Mouse (Mus musculus): ENCODE data around the gene Gabarap.
"Not testable (repeated sequence)": the region's sequence is repeated elsewhere in the genome, so short reads cannot be mapped to it uniquely, and the experiment has no call there.

The Gabarap gene

DNA sequence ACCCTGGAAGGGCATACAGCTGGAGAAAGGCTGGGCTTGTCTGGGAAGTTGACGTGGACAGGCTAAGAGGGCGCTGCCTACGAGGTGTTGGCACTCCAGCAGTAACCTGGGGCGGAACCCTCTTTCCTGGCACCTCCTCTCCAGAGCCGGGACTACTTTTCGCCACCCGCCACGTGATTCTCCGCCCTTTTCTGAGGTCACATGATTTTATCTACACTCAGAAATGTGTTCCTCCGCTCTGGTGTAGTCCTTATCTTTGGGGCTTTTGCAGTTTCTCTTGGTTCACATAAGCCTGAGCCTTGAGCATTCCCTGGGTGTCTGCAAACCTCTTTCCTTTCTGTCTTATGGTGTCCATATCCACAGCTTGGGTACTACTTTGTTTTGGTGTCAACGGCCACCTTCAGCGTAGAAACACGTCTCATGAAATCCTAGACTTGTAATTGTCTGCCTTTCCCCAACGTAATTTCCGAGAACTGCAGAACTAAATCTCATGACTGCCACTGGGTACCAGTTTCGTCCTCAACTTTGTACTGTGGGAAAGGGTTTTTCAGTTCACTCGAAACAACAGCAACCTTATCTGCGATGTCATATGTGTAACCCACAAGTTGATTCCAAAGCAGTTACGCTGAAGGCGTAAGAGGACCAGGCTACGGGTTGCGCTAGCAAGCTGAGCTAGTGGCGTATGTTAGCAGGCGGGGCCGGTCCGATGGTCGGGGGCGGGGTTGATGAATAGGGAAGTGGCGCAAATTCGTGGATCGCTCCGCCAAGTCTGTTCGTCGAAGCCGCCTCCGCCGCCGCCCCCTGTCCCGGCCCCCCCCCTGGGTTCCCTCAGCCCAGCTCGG, at the start of gene Gabarap:
Gabarap (plus strand) TSS at position 294 of the 842 bp plus-strand sequence.
- peak; percentile 93 to 94 for DNase-seq (ENCODE audit: low spot score in 2 of 2)

DNA sequence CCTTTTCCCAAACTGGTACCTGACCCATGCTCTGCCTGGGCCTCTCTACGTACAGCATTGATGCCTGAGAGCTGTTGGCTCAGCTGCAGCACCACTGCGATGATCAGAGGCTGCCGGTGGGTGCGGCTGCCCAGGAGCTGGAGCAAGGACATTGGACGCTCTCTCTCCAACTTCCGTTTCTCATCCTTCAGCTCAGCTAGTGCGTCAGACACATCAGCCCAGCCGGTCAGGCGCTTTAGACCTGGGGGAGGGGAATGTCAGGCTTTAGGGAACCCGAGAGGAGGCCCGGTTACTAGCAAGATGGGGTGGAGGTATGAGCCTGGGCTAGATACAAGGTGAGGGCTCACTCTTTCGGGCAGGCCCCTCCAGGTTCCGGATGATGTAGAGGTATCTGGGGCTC, 45.7 kb upstream of the Gabarap start:
- DNase-seq (ENCODE audit: low spot score in 2 of 2), result no peak

DNA sequence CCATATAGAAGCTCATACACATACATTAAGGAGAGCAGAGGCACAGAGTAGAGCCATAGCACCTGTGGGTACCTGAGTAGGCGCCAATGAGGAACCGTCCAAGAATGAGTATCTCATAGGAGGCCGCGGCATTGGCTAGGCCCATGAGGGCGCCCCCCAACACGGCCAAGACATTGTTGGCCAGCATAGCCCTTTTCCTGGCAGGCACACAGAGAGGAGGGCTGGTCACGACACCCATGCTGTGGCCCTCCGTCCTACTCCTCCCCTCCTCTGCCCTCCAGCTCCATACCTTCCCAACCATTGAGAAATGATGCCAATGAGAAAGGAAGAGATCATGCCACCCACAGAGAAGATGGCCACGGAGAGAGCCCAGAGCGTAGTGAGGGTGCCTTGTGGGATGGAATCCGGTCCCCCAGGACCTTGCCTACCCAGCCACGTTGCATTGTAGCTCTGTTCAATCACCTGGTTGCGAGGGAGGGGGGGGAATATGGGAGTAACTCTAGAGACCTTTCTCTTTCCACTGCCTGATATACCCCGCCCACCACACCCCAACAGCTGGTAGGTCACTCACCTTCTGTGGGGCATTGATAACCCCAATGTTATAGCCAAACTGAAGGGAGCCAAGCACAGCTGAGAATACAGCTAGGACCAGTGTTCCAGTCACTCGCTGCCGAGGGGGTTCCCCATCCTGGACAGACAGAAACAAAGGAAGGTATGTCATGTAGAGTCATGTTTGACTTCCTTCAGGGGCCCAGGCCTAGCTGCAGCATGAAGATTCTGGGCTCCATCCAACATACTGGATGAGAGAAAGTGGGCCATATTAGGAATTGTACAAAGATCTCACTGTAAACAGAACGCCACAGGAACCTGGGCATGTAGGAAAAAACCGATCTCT, 44.7 kb upstream of the Gabarap start:
- DNase-seq (ENCODE audit: low spot score in 2 of 2), result no peak

DNA sequence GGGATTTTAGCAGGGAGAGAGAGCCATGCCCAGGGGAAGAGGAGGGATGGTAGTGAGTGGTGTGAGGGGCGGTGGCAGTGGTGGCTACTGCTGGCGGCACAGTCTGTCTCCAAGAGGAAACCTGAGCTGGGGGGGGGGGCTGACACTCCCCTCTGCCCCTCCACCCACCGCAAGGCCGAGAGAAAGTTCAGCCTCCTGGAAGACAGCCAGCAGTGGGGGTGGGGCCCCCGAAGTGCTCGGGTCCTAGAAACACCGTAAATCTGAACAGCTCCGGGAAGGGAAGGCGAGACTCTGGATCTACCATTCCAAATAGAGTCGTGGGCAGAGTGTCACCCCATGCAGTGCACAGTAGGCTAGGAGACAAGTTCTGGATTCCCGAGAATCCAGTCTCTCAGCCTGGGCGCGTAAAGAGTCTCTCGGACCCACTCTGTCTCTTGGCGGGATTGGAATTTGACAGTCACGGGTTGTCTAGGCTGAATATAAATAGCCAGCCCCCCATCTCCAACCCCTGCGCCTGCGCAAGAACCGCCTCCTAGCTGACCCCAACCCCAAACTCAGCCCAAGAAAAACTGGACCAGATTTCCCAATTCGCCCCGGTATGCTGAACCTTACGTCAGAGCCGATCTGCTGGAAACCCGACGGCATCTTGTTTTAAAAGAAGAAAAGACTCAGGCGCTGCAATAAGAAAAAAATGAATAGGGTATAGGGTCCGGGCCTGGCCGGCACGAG, 43.4 kb upstream of the Gabarap start:
- DNase-seq (ENCODE audit: low spot score in 2 of 2), result no peak

DNA sequence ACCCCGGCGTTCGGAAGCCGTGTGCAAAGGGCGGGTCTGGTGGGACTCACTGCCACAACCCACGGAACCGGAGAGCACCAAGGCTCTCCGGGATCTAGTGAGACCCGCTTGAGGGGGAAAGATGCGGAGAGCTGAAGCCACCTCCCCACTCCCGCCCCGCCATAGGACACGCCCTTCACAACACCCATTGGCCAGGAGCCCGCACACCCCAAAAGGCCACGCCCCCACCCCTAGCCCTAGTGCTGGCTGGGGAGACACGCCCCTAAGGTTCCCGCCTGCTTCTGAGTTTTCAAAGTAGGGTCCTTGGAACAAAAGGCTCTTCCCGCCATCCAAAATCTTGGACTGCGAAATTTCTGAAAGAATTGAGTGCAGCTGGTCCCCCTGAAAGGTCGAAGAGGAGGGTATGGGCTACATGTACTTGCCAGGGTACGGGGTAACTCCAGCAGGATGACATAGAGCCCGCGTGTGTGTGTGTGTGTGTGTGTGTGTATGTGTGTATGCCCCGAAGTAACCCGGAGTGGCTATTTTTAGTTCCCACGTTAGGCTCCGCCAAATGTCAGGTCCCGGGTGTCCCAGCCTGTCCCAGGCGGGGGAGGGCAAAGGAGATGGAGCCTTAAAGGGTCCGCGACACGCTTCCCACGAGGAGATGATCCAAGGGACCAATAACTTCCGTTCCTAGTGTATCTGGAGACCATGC, 42.7 kb upstream of the Gabarap start, which contains the start of gene Slc2a4:
Slc2a4 (minus strand) TSS at position 123 of the 697 bp plus-strand sequence.
- DNase-seq (ENCODE audit: low spot score in 2 of 2), result peak; percentile 56 to 63

DNA sequence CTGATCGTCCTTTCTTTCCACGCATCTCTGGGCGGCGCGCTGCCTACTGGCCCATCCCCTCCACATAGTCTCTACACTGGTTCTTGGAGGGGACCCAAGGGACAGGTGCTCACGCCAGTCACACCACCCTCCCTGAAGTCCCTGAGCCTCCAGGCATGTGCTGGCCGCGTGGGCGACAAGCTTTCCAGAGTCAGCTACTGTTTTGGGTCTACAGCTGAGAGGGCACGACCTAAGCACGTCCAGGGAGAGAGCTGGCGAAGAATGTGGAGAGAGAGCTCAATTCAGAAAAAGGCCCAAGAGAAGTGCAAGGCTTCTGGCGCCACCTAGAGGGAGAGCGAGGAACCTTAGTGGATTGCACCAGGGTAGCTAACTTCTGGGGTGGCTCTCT, 42.2 kb upstream of the Gabarap start:
- peak; percentile 50 to 66 for DNase-seq (ENCODE audit: low spot score in 2 of 2)

DNA sequence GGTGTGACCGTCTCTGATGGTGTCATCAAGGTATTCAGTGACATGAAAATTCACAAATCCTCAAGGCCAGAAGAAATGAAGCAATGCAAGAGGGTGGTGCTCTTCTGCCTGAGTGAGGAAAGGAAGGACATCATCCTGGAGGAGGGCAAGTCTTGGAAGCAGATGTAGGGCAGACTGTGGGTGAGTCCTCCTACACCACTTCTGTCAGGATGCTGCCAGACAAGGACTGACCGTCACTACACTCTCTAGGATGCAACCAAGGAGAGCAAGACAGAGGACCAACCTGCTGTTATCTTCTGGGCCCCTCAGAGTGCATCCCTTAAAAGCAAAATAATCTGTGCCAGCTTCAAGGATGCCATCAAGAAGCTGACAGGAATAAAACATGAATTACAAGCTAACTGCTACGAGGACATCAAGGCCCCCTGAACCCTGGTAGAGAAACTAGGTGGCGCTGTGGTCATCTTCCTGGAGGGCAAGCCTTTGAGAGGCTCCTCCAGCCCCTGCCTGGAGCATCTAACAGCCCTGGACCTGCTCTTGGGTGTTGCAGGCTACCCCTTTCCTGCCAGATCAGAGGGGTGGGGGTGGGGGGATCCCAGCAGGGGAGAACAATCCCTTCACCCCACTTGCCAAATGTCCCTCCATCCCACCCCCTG, 40.0 kb upstream of the Gabarap start:
- DNase-seq (ENCODE audit: low spot score in 2 of 2), result no peak

DNA sequence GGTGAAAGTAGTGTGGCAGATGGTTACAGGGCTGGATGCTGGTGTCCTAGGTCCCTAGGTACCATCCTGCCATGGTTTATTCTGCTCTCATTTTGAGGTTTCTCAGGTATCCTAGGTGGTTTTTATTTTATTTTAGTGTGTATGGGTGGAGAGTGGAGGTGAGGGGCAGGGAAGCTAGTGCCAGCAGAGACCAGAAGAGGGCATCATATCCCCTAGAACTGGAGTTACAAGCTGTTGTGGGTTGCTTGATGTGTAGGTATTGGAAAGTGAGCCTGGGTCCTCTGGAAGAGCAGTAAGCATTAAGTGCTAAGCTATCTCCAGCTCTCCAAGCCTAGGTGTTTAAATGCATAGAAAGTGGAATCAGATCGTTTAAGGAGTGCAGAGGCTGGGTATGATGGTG, 38.7 kb upstream of the Gabarap start:
- DNase-seq (ENCODE audit: low spot score in 2 of 2), result no peak

DNA sequence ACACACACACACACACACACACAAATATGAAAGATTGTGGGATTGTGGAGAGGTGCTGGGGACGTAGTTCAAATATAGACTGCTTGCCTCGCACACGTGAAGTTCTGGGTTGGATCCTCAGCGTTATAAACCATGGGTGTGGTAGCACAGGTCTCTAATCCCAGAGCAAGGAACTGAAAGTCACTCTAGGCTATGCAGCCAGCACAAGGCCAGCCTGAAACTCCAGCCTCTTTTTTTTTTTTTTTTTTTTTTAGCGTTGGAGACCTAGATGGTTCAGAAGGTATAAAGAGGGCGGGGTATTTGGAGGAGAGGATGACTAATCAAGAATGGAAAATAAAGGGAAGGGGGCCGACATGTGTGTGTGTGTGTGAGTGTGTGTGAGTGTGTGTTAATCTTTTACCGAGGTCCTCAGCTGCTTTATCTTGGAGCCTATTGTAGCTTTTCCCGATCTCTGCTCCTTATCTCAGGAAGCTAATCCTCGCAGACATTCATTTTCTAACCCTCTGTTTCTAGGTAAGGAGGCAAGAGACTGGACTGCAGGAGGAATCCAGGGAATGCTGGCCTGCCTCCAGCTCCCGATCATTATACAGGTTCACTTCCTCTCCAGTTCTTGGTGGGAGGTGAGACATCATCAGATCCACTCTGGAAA, 37.6 kb upstream of the Gabarap start:
- DNase-seq (ENCODE audit: low spot score in 2 of 2), result no peak

DNA sequence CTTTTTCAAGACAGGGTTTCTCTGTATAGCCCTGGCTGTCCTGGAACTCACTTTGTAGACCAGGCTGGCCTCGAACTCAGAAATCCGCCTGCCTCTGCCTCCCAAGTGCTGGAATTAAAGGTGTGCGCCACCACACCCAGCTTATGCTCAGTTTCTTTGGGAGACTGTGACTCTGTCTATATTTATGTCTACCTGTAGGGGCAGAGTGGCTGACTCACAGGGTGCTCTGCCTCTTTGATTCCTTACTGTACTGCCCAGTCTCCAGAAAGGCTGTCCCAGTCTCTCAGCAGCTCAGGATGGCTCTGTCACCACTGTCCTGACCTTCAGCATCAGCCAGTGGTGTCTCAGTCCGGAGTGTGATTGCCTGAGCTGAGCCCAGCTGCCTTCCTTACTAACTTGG, 35.3 kb upstream of the Gabarap start:
- not testable (repeated sequence) for DNase-seq (ENCODE audit: low spot score in 2 of 2)

DNA sequence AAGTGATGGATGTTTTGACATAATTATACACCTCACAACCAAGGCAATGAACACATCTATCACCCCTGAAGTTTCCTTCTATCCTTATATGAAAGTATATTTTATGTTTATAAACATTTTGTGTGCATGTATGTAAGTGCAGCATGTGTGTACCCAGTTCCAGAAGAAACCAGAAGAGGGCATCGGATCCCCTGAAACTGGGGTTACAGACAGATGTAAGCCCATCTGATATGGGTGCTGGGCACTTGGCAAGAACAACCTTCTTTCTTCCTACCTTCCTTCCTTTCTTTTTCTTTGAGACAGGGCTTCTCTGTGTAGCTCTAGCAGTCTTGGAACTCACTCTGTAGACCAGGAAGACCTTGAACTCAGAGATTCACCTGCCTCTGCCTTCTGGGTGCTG, 34.7 kb upstream of the Gabarap start:
- no peak for DNase-seq (ENCODE audit: low spot score in 2 of 2)

DNA sequence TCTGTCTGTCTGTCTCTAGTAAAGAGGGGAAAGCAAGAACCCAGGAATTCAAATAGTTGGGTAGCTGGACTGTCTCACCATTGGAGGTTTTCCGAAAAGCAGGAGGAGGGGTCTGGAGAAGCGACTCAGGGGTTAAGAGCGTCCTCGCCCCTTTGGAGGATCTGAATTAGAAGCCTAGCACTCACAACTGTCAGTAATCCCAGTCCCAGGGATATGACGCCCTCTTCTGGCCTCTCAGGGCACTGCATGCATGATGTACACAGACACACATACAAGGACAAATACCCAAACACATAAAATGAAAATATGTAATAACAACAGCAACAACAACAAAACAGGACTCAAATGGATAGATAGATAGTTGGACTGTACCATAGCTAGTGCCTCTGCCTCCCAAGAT, 30.3 kb upstream of the Gabarap start:
- no peak for DNase-seq (ENCODE audit: low spot score in 2 of 2)

DNA sequence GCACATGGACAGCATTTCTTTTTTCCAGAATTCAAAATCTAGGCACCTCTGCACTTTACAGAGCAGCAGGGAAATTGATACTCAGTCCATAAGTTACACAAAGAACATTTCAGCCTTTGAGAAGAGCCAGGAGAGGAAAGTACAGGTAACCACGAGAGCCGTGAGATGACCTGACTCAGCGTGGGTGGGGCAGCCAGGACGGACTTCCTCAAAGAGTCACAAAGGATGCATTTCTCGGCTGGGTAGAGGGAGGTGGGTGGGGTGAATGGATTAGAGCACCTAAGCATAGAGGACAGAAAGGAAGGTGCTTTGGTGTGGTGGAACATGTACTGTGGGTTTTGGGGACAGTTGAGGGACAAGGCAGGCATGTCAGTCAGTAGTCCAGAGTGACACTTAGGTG, 29.1 kb upstream of the Gabarap start:
- no peak for DNase-seq (ENCODE audit: low spot score in 2 of 2)

DNA sequence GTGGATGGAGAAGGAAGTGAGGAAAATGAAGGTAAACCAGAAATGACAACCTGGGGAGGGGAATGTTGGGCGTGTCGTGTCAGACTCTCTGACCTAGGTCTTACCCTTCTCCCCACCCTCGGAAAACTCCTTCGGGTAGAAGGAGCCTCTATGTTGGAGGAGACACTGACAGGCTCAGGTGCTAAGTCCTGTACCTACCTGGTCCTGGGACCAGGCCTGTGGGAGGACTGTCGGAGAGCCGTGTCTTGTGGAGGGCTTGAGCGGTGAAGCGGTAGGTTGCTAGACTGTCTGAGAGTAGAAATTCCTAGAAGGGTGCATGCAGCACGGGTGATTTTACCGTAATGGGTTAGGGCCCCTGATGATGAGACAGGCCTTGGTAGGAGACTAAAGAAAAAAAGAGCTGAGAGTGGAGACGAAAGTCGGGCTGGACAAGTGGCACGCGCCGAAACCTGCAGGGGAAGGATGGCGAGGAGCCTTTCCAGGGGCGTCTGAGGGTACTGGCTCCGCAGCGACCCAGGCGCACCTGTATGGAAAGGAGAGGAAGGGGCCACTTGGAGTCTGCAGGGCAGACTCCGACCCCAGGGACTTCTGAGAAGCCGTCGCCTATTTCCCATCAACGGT, 26.2 kb upstream of the Gabarap start, which contains the start of gene Cldn7:
Cldn7 (plus strand) TSS at position 130 of the 621 bp plus-strand sequence.
- DNase-seq (ENCODE audit: low spot score in 2 of 2), result no peak

DNA sequence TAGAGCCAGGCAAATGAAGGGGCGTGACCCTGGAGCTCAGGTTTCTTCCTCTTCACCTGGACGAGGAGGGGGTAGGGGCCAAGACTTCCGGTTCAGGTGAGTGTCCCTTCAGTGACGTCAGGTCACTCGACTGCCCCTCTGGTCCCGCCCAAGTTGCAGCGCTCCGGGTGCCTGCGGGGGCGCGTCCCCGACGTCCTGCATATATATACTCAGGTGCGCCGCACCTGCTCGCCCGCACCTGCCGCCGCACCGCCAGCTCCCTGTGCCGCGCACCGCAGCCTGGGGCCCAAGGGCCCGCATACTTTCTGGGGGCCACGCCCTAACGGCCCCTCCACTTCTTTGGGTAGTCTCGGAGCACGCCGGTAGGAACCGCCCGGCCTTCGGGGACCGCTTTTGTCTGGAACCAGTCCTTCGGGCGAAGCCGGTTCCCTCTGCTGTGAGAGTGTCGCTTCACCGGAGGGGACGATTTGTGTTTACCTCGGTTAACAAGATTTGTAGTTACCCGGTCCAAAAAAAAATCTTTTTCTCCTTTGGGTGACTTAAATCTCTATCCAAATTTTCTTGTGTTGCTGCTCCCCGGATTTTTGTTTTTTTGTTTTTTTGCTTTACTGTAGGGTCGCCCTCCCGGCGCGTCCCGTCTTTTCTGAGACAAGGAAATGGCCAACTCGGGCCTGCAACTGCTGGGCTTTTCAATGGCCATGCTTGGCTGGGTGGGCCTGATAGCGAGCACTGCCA, 25.5 kb upstream of the Gabarap start:
- DNase-seq (ENCODE audit: low spot score in 2 of 2), result no peak

DNA sequence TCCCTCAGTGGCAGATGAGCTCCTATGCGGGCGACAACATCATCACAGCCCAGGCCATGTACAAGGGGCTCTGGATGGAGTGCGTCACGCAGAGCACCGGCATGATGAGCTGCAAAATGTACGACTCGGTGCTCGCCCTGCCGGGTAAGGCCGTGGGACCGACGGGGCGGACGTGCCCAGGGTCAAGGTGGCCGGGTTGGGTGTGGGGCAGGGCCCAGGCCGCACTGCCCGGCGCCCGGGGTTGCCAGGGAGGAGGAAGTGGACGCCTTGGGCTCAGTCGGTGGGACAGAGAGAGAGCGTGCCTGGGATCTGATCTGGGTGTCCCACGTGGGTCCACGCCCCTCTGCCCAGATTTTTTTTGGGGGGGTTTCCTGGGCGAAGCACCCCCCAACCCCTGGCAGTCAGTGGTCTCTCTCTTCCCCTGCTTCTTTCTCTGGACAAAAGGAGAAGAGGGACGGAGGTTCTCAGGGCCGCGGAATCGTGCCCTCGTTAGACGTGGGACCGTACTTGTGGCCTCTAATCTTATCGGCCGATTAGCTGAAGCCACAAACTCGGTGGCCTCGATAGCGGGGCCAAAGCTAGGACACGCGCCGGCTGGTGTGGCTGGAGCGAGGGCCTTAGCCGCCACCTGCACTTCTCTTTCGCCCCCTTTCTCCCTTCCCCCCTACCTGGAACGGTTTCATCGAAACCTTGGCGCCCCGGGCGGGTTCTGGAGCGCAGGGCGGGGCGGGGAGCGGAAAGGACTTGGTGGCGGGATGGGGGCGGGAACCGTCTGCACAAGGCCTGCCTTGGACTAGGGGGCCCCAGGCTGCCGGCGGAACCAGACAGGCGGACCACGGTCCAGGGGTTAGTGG, 24.7 kb upstream of the Gabarap start:
- DNase-seq (ENCODE audit: low spot score in 2 of 2), result no peak

DNA sequence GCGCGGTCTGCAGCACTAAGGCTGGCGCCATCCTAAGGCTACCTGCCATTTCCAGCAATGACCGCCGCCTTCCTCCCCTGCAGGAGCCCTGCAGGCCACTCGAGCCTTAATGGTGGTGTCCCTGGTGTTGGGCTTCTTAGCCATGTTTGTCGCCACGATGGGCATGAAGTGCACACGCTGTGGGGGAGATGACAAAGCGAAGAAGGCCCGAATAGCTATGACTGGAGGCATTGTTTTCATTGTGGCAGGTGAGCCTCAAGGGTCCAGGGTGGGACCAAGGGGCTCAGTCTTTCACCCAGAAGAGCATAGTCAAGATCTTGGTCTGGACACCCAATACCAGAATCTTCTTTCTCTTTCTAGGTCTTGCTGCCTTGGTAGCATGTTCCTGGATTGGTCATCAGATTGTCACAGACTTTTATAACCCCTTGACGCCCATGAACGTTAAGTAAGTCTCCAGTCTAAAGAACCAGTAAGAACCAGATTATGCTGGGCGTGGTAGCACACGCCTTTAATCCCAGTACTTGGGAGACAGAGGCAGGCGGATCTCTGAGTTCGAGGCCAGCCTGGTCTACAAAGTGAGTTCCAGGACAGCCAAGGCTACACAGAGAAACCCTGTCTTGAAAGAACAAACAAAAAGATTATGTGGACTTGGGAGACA, 24.0 kb upstream of the Gabarap start:
- no peak for DNase-seq (ENCODE audit: low spot score in 2 of 2)

DNA sequence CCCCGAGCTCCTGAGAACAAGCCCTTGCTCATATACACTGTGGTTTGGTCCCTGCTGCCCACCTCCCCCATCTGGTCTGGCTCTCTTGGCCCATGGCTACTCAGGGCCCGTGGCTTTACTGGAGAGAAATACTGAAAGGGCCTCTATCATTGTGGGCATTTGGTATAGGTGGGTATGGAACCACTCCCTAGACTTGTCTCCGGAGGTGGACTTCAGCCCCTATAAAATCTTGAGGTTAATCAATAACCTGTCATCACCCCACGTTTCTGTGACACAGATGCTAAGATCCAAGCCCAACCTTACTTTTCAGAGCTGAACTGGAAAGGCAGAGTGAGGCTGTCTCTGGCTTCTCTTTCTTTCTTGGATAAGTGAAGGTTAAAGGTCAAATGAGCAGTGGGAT, 22.1 kb upstream of the Gabarap start:
- DNase-seq (ENCODE audit: low spot score in 2 of 2), result no peak
